Mouse (Mus musculus) embryonic facial prominence, embryonic 14.5 days (tissue): Measurements from ENCODE around the gene Ppfia4. TPM values are rescaled to one million over a fixed set of nuclear protein-coding genes. Genes with fewer than 3 reads are reported as not detected.
A peak's percentile ranks its signal among the peaks of the same experiment; 100 is the strongest.

Source experiments
- ATAC-seq: fragments of 200-750 bp; cut with Nextera tagmentation; 2 replicates; pipeline ENCODE4 v1.8.0; 2017; ENCODE audit warnings: low read depth, moderate number of reproducible peaks, moderate TSS enrichment
- DNase-seq: peaks from one replicate; pipeline ENCODE4 v3.0.0-alpha.2; 2015; ENCODE audit warnings: low spot score
- H3K27ac ChIP-seq: fragments of 300-500 bp; sonication (generic); replicated peaks from 2 replicates; pipeline ENCODE4 v1.5.1; 2014; ENCODE audit warnings: low read depth, mild to moderate bottlenecking, low read length, moderate library complexity
- H3K27me3 ChIP-seq: fragments of 300-500 bp; sonication (generic); replicated peaks from 2 replicates; pipeline ENCODE4 v1.6.1; 2014; ENCODE audit warnings: low read length; ENCODE audit not compliant: control insufficient read depth, insufficient read depth
- H3K36me3 ChIP-seq: fragments of 300-500 bp; sonication (generic); 2 replicates; pipeline ENCODE4 v1.6.1; 2014; ENCODE audit warnings: low read length, mixed read lengths; ENCODE audit not compliant: control insufficient read depth, insufficient read depth
- H3K4me1 ChIP-seq: fragments of 300-500 bp; sonication (generic); 2 replicates; pipeline ENCODE4 v1.6.1; 2014; ENCODE audit warnings: antibody characterized with exemption, low read length; ENCODE audit not compliant: control insufficient read depth, insufficient read depth
- H3K4me2 ChIP-seq: fragments of 300-500 bp; sonication (generic); 2 replicates; pipeline ENCODE4 v1.6.1; 2014; ENCODE audit warnings: low read depth, mild to moderate bottlenecking, low read length, moderate library complexity, mixed read lengths
- H3K4me3 ChIP-seq: fragments of 300-500 bp; sonication (generic); 2 replicates; pipeline ENCODE4 v1.5.1; 2014; ENCODE audit warnings: low read depth, mild to moderate bottlenecking, low read length
- H3K9ac ChIP-seq: fragments of 300-500 bp; sonication (generic); 2 replicates; pipeline ENCODE4 v1.6.1; 2014; ENCODE audit warnings: low read depth, mild to moderate bottlenecking, low read length, moderate library complexity, mixed read lengths
- H3K9me3 ChIP-seq: fragments of 300-500 bp; sonication (generic); 2 replicates; pipeline ENCODE4 v1.6.1; 2016; ENCODE audit warnings: low read length; ENCODE audit not compliant: control insufficient read depth
- WGBS: fragments of 180-500 bp; shearing (Covaris S2); extraction: QIAGEN DNeasy Blood & Tissue Kit; methylation state at CpG from one replicate; pipeline ENCODE4 v1.1.7; 2014; 5-methylcytosine and 5-hydroxymethylcytosine counted together
- polyA plus RNA-seq: library from polyadenylated mRNA; unstranded; fragments of >200 nt; fragmentation: Nextera tagmentation; extraction: Ambion mirVana; gene quantifications from 2 replicates; pipeline ENCODE4 v1.2.1, GENCODE M21; 2014

Ppfia4 gene
- polyA plus RNA-seq, 1 experiment from 2014 or later = 14.1 TPM

DNA sequence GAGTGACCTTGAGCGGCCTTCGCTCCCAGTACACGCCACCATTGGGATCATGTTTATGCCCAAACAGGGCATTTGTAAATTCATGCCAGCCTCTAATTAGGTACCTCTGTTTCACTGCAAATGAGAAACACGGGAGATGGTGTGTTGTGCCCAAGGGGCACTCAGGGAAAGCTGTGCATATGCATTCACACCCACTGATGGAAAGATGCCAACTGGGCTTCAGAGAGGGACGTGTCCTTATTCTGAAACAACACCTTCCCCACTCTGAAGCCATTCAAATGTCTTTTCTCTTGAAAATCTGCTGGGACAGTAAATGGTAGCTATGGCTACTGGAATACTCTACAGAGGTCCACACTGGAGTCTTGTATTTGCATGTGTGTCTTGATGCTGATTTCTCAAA lies 14.5 kb downstream of the Ppfia4 start:
- no peaks in the 10 kb centered on the region for H3K27me3 ChIP-seq
- 79% methylated on average over 5 of the region's 5 CpGs for WGBS

DNA sequence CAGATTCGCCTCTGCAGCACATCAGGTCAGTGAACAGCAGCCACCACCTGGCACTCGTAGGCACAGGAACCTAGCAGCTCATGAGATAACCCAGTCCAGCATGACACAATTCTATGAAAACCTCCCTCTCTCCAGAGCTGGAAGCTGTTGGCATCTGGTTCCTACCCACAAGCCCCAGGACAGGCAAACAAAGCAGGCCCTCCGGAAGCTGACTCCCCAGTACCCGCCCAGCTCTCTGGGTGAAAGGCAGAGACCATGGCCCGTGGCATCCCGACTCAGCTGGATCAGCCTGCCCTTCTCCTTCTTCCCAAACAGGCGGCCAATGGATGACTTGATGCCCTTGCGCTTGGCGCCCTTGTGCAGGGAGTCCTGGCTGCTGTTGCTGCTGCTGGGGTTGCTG lies 16.4 kb downstream of the Ppfia4 start:
- Histone ChIP-seq H3K9ac (no peak overlapping the region), H3K27ac (no peak overlapping the region), H3K36me3 (peaks cover 15% of the 10 kb centered on the region; the same call in 1 of the 2 replicates), H3K4me3 (no peak overlapping the region), H3K4me1 (no peaks in the 10 kb centered on the region), H3K27me3 (no peaks in the 10 kb centered on the region), H3K9me3 (no peaks in the 10 kb centered on the region), H3K4me2 (no peak overlapping the region)
- DNase-seq (no peak), ATAC-seq (no peak)
- 83% methylated on average over 9 of the region's 9 CpGs for WGBS

More for the DNA sequence above, 14.5 kb downstream of the Ppfia4 start:
- no peak overlapping the region for H3K4me2 ChIP-seq
- no peak overlapping the region for H3K4me3 ChIP-seq
- DNase-seq (no peak), ATAC-seq (no peak)
- no peak overlapping the region for H3K27ac ChIP-seq
- H3K36me3 ChIP-seq = peaks cover 11% of the 10 kb centered on the region; the same call in 1 of the 2 replicates
- H3K4me1 ChIP-seq = no peaks in the 10 kb centered on the region
- H3K9ac ChIP-seq = no peak overlapping the region
- no peaks in the 10 kb centered on the region for H3K9me3 ChIP-seq

DNA sequence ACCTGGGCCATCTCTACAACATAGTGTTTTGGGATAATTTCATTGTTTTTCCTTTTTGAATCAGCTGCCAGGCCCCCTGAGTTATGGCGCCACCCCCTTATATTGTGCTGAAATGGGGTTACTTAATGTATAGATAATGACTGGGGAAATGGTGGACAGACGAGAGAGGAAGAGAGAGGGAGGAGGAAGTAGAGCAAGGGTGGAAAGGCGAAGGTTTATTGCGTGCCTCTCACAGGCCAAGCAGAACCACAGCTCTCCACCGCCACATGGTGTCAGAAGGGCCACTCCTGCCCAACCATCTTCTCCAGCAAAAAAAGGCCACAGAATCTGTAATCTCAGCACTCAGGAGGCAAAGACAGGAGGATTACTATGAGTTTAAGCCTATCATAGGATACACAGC lies 17.5 kb downstream of the Ppfia4 start:
- no peak overlapping the region for H3K9ac ChIP-seq
- no peak overlapping the region for H3K27ac ChIP-seq
- H3K27me3 ChIP-seq = no peaks in the 10 kb centered on the region
- 80% methylated on average over 5 of the region's 5 CpGs for WGBS
- H3K4me3 ChIP-seq = no peak overlapping the region
- peaks cover 15% of the 10 kb centered on the region; the same call in 1 of the 2 replicates for H3K36me3 ChIP-seq
- H3K9me3 ChIP-seq = no peaks in the 10 kb centered on the region
- ATAC-seq (no peak), DNase-seq (no peak)
- H3K4me1 ChIP-seq = no peaks in the 10 kb centered on the region
- no peak overlapping the region for H3K4me2 ChIP-seq

DNA sequence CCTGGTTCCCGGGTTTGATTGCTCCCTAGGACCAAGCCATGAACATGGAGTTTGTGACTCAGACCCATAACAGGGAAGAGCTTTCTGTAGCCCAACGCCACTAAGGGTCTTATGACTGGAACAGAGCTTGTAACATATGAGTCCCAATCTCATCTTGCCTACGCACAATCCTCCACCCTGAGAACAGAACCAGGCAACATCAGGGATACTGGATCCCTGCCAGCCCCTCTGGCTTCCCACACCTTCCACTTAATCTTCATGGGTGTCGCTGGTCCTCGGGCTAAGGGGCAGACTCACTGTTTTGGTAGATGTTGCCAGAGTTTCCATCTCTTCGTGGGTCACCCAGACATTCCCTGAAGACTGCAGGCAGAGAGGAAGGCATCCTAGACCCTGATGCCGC lies 21.0 kb downstream of the Ppfia4 start:
- H3K4me2 ChIP-seq = no peak overlapping the region
- ATAC-seq (no peak), DNase-seq (no peak)
- H3K27me3 ChIP-seq = no peaks in the 10 kb centered on the region
- H3K4me3 ChIP-seq = no peak overlapping the region
- no peaks in the 10 kb centered on the region for H3K4me1 ChIP-seq
- WGBS = 87% methylated on average over 7 of the region's 7 CpGs
- peaks cover 14% of the 10 kb centered on the region; the same call in 1 of the 2 replicates for H3K36me3 ChIP-seq
- no peak overlapping the region for H3K9ac ChIP-seq
- H3K9me3 ChIP-seq = no peaks in the 10 kb centered on the region
- no peak overlapping the region for H3K27ac ChIP-seq

DNA sequence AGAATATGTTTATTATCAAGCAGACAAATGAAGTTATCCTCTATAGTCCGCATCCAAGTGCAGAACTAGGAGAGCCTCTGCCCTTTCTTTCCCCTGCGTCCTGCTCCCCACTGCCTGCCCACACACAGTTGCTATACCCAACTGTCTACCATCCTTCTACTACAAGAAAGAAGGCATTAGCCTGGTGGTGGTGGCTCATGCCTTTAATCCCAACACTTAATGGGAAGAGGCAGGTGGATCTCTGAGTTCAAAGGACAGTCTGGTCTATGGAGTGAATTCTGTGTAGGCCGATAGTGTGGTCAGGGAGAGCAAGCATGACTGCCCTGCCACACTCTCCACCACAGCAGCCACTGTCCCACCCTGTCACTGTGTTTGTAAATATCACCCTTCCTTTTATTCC lies 22.0 kb downstream of the Ppfia4 start:
- 90% methylated on average over 3 of the region's 3 CpGs for WGBS
- no peak overlapping the region for H3K4me3 ChIP-seq
- H3K27ac ChIP-seq = no peak overlapping the region
- no peaks in the 10 kb centered on the region for H3K27me3 ChIP-seq
- no peaks in the 10 kb centered on the region for H3K9me3 ChIP-seq
- ATAC-seq (no peak), DNase-seq (no peak)
- no peak overlapping the region for H3K9ac ChIP-seq
- H3K4me2 ChIP-seq = no peak overlapping the region
- H3K36me3 ChIP-seq = peaks cover 8% of the 10 kb centered on the region; the same call in 1 of the 2 replicates
- H3K4me1 ChIP-seq = no peaks in the 10 kb centered on the region

DNA sequence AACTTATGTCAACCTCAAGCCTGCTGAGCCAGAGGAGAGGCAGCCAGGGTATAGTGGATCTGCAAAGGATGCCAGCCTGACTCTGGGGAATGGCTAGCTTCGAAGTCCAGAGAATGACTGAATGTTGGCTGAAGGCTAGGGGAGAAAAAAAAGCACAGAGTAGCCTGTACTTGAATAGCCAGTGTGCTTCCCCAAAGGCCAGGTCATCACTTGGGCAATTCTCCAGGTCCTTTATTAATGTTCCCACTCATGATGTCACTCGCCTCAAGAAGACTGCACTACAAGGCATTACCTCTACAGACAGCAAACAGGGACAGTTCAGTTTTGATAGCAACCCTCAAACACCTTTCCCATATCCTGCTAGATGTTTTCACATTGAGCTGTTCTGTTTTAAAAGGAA lies 22.4 kb downstream of the Ppfia4 start:
- no peaks in the 10 kb centered on the region for H3K27me3 ChIP-seq
- H3K4me2 ChIP-seq = no peak overlapping the region
- no peak overlapping the region for H3K9ac ChIP-seq
- no peaks in the 10 kb centered on the region for H3K9me3 ChIP-seq
- H3K36me3 ChIP-seq = peaks cover 8% of the 10 kb centered on the region; the same call in 1 of the 2 replicates
- no peak overlapping the region for H3K27ac ChIP-seq
- 83% methylated on average over 2 of the region's 2 CpGs for WGBS
- no peak overlapping the region for H3K4me3 ChIP-seq
- H3K4me1 ChIP-seq = no peaks in the 10 kb centered on the region
- DNase-seq = no peak
- ATAC-seq = no peak

DNA sequence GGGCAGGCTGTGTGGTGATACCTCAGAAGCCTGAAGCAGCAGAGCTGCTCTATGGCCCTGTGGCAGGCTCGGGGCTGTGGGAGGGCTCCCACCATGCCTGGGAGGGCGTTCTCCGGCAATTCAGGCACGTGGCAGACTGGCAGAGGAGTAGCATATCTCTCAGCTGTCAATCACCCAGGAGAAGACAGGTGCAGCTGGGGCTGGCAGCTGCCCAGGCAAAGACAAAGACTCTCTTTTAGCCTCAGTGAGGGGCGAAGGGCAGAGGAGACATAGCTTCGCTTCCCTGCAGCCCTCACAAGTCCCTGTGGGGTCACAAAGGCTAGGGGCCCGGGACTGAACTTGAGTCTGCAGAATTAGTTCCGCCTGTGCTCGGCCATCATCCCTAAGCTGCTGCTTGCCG lies 25.3 kb downstream of the Ppfia4 start:
- Histone ChIP-seq H3K27ac (no peak overlapping the region), H3K4me3 (no peak overlapping the region), H3K27me3 (no peaks in the 10 kb centered on the region), H3K4me1 (peaks cover 13% of the 10 kb centered on the region), H3K9ac (no peak overlapping the region), H3K4me2 (no peak overlapping the region), H3K9me3 (0 out of 2 replicates have a peak, but pooled peaks cover 5% of the 10 kb centered on the region), H3K36me3 (peaks cover 8% of the 10 kb centered on the region; the same call in 1 of the 2 replicates)
- peak; percentile 74; the same call in 1 of the 2 replicates for ATAC-seq
- 51% methylated on average over 8 of the region's 10 CpGs for WGBS
- peak; percentile 81 for DNase-seq

DNA sequence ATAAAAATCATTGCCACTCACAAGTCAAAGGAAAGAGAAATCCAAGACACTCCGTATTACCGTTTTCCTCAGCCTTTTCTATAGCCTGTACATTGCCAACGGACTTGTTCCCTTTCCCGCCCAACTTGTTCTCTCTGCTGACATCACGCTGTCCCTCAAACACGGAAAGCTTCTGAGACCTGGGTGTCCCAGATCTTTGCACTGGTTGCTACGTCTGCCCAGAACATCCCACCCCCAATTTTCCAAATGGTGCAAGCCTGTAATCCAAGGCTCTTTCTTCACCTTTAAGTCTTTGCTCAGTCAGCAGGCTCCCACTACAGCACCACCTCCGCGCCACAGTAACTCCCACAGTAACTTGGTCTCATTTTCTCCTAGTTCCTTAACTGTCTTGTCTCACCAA lies 27.8 kb downstream of the Ppfia4 start:
- DNase-seq = no peak
- Histone ChIP-seq H3K27me3 (peaks cover 9% of the 10 kb centered on the region; the same call in 1 of the 2 replicates), H3K36me3 (peaks cover 4% of the 10 kb centered on the region; the same call in 1 of the 2 replicates), H3K4me1 (peaks cover 16% of the 10 kb centered on the region), H3K27ac (no peak overlapping the region), H3K4me3 (no peak overlapping the region), H3K9me3 (0 out of 2 replicates have a peak, but pooled peaks cover 5% of the 10 kb centered on the region), H3K9ac (no peak overlapping the region), H3K4me2 (no peak overlapping the region)
- no peak for ATAC-seq
- 89% methylated on average over 9 of the region's 9 CpGs for WGBS

DNA sequence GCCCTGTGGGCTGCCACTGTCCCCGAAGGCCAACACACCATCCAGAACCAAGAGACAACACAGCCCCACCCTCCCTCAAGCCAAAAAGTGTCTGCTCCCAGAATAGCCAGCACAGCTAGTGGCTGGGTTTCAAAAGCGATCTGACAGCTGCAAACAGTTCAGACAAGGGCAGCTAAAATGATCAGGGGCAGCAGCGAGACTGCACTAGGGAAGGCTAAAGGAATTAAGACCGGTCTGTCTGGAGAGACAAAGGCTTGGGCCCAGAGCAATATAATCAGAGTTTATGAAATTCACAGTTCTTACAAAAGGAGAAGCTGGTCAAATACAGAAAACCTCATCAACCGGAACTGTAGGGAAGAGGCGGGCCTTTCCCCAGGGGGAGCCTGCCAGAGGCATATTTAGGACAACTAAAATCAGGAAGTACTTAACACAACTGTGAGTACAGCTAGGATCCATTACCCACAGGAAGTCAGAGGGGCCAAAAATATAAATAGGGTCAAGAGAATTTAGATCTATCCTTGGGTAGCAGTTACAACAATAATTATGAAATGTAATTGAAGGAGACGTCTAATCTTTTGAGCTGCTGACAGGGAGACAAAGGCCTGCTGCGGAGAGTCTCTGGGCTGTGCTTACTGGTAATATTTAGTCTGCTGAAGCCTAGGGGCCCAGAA lies 30.0 kb downstream of the Ppfia4 start:
- Histone ChIP-seq H3K4me1 (peaks cover 20% of the 10 kb centered on the region), H3K9ac (no peak overlapping the region), H3K36me3 (peaks cover 4% of the 10 kb centered on the region; the same call in 1 of the 2 replicates), H3K4me3 (no peak overlapping the region), H3K27ac (peak overlapping the region; percentile 80), H3K4me2 (no peak overlapping the region), H3K27me3 (peaks cover 31% of the 10 kb centered on the region), H3K9me3 (0 out of 2 replicates have a peak, but pooled peaks cover 5% of the 10 kb centered on the region)
- ATAC-seq = peak; percentile 58
- DNase-seq = peak; percentile 78
- WGBS = 11% methylated on average over 8 of the region's 8 CpGs
